Mouse (Mus musculus): ENCODE results near the gene Nav1. TPM values are rescaled to one million over a fixed set of nuclear protein-coding genes. Genes with fewer than 3 reads are reported as not detected.
A peak's percentile ranks its signal among the peaks of the same experiment; 100 is the strongest.

Nav1 gene
- total and polyA plus RNA-seq, 2 experiments from 2014 or later = 46.5 to 99.1 TPM

- ATAC-seq (ENCODE audit: low FRiP score) = no peak
- DNase-seq (ENCODE audit: low spot score) = peak; percentile 85
- H3K9me3 ChIP-seq (ENCODE audit: low read length) = no peaks in the 10 kb centered on the region
- no peak overlapping the region for H3K9ac ChIP-seq (replicated peaks; ENCODE audit: low read length, poor library complexity, severe bottlenecking)
- peak overlapping the region; percentile 43; the same call in 1 of the 2 replicates for H3K27ac ChIP-seq (ENCODE audit: low read depth, low read length)
- TF ChIP-seq CTCF (IDR thresholded peaks at IDR 0.05) = no peak
- H3K36me3 ChIP-seq (ENCODE audit: insufficient read depth, low read length) = no peaks in the 10 kb centered on the region
- no peaks in the 10 kb centered on the region for H3K27me3 ChIP-seq (ENCODE audit: insufficient read depth, low read length)
- H3K4me3 ChIP-seq (ENCODE audit: low read depth, low read length) = no peak overlapping the region
- WGBS = 56% methylated on average over 9 of the region's 9 CpGs
- no peak overlapping the region for H3K4me2 ChIP-seq (ENCODE audit: low read depth, low read length, poor library complexity, severe bottlenecking)
- 0 out of 2 replicates have a peak, but pooled peaks cover 4% of the 10 kb centered on the region for H3K4me1 ChIP-seq (ENCODE audit: insufficient read depth, low read length)
These were observed 58.3 kb downstream of the Nav1 start for GRCm38 (mm10) chr1:135548750-135549149.

GRCm38 (mm10) chr1:135546099-135546498, 61.0 kb downstream of the Nav1 start:
- Histone ChIP-seq H3K9me3 (ENCODE audit: low read length) (no peaks in the 10 kb centered on the region), H3K4me2 (ENCODE audit: low read depth, low read length, poor library complexity, severe bottlenecking) (no peak overlapping the region), H3K27me3 (ENCODE audit: insufficient read depth, low read length) (no peaks in the 10 kb centered on the region), H3K4me1 (ENCODE audit: insufficient read depth, low read length) (0 out of 2 replicates have a peak, but pooled peaks cover 4% of the 10 kb centered on the region), H3K4me3 (ENCODE audit: low read depth, low read length) (no peak overlapping the region), H3K36me3 (ENCODE audit: insufficient read depth, low read length) (no peaks in the 10 kb centered on the region), H3K27ac (ENCODE audit: low read depth, low read length) (0 out of 2 replicates have a peak overlapping the region, but pooled peaks have one; percentile 47), H3K9ac (replicated peaks; ENCODE audit: low read length, poor library complexity, severe bottlenecking) (no peak overlapping the region)
- WGBS = 49% methylated on average over 5 of the region's 5 CpGs
- ATAC-seq (ENCODE audit: low FRiP score) (no peak), DNase-seq (ENCODE audit: low spot score) (peak; percentile 43)
- peak; percentile 18; the same call in 1 of the 2 replicates for TF ChIP-seq CTCF (IDR thresholded peaks at IDR 0.05)

- Histone ChIP-seq H3K9ac (replicated peaks; ENCODE audit: low read length, poor library complexity, severe bottlenecking) (no peak overlapping the region), H3K4me3 (ENCODE audit: low read depth, low read length) (no peak overlapping the region), H3K4me2 (ENCODE audit: low read depth, low read length, poor library complexity, severe bottlenecking) (no peak overlapping the region), H3K36me3 (ENCODE audit: insufficient read depth, low read length) (no peaks in the 10 kb centered on the region), H3K9me3 (ENCODE audit: low read length) (no peaks in the 10 kb centered on the region), H3K27ac (ENCODE audit: low read depth, low read length) (peak overlapping the region; percentile 62; the same call in 1 of the 2 replicates), H3K4me1 (ENCODE audit: insufficient read depth, low read length) (0 out of 2 replicates have a peak, but pooled peaks cover 4% of the 10 kb centered on the region), H3K27me3 (ENCODE audit: insufficient read depth, low read length) (no peaks in the 10 kb centered on the region)
- TF ChIP-seq CTCF (IDR thresholded peaks at IDR 0.05) = peak; percentile 96
- 42% methylated on average over 16 of the region's 16 CpGs for WGBS
- ATAC-seq (ENCODE audit: low FRiP score) (peak; percentile 32), DNase-seq (ENCODE audit: low spot score) (peak; percentile 95)
These were observed 62.5 kb downstream of the Nav1 start for GRCm38 (mm10) chr1:135544504-135545146.

- no peak overlapping the region for H3K9ac ChIP-seq (replicated peaks; ENCODE audit: low read length, poor library complexity, severe bottlenecking)
- no peak overlapping the region for H3K4me2 ChIP-seq (ENCODE audit: low read depth, low read length, poor library complexity, severe bottlenecking)
- TF ChIP-seq CTCF (IDR thresholded peaks at IDR 0.05) = no peak
- H3K36me3 ChIP-seq (ENCODE audit: insufficient read depth, low read length) = no peaks in the 10 kb centered on the region
- no peak overlapping the region for H3K27ac ChIP-seq (ENCODE audit: low read depth, low read length)
- H3K4me1 ChIP-seq (ENCODE audit: insufficient read depth, low read length) = 0 out of 2 replicates have a peak, but pooled peaks cover 4% of the 10 kb centered on the region
- no peaks in the 10 kb centered on the region for H3K9me3 ChIP-seq (ENCODE audit: low read length)
- 45% methylated on average over 12 of the region's 12 CpGs for WGBS
- H3K27me3 ChIP-seq (ENCODE audit: insufficient read depth, low read length) = no peaks in the 10 kb centered on the region
- no peak overlapping the region for H3K4me3 ChIP-seq (ENCODE audit: low read depth, low read length)
- ATAC-seq (ENCODE audit: low FRiP score) (no peak), DNase-seq (ENCODE audit: low spot score) (no peak)
These were observed 64.0 kb downstream of the Nav1 start for GRCm38 (mm10) chr1:135542841-135543810.

- no peaks in the 10 kb centered on the region for H3K27me3 ChIP-seq (ENCODE audit: insufficient read depth, low read length)
- 0 out of 2 replicates have a peak, but pooled peaks cover 4% of the 10 kb centered on the region for H3K4me1 ChIP-seq (ENCODE audit: insufficient read depth, low read length)
- TF ChIP-seq CTCF (IDR thresholded peaks at IDR 0.05) = no peak
These were observed 65.0 kb downstream of the Nav1 start for GRCm38 (mm10) chr1:135542080-135542479.

More at GRCm38 (mm10) chr1:135542080-135542479, 65.0 kb downstream of the Nav1 start:
- ATAC-seq (ENCODE audit: low FRiP score) (no peak), DNase-seq (ENCODE audit: low spot score) (no peak)
- Histone ChIP-seq H3K9ac (replicated peaks; ENCODE audit: low read length, poor library complexity, severe bottlenecking) (no peak overlapping the region), H3K27ac (ENCODE audit: low read depth, low read length) (no peak overlapping the region), H3K4me2 (ENCODE audit: low read depth, low read length, poor library complexity, severe bottlenecking) (no peak overlapping the region), H3K9me3 (ENCODE audit: low read length) (no peaks in the 10 kb centered on the region), H3K4me3 (ENCODE audit: low read depth, low read length) (no peak overlapping the region), H3K36me3 (ENCODE audit: insufficient read depth, low read length) (no peaks in the 10 kb centered on the region)
- 90% methylated on average over 9 of the region's 9 CpGs for WGBS

Data from midbrain, postnatal 0 days (tissue).